In the genomic region with DNA sequence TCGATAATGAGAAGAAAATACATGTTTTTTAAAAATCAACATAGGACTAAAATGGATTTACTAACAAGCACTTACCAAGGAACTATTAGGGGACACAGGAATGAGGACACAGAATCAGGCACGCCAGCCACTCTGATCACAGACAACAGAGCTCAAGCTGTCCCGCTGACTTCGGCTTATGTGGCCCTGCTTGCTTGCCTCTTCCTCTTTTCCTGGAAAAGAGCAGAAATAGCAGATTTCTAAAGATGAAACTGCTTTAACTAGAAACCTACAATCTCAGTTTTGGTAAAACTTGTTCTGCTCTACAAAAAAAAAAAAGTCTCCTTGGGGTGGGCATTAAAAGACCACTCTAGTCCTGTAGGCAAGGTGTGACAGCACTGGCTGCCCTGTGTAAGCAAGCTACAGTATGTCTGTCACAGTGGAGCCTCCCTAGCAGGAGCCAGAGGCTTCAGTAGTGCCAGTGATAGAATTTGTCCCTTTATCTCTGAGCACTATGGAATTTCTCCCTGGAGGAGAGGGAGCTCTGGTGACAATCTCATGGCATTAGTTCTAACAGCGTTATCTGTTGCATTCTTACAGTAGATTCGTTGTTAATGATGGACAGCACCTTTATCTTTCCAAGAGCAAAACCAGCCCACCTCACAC, we compare ENCODE assay signal across 34 mouse cellular contexts. TPM values are rescaled to one million over a fixed set of nuclear protein-coding genes. Genes with fewer than 3 reads are reported as not detected.
A peak's percentile ranks its signal among the peaks of the same experiment; 100 is the strongest.
DNase-seq lines count a peak whose midpoint lies in the region; ATAC-seq and TF ChIP-seq lines count a peak whose summit lies in the region.
"Had no signal": no experiment of that assay in that cellular context is flagged by ENCODE, and none has a peak within 500 bp of the region (broad histone marks: within the 10 kb centered on the region; RNA-seq: fewer than 3 reads in every experiment).

No protein-coding gene starts in this region.

- H3K4me3 ChIP-seq in heart, embryonic 12.5 days: no peak overlapping the region
- H3K4me3 ChIP-seq in cerebellum, adult 2 months (replicated peaks; ENCODE audit: insufficient read depth, low read depth, low read length): no peak overlapping the region
- H3K4me3 ChIP-seq in midbrain, embryonic 10.5 days: no peak overlapping the region
- H3K4me3 ChIP-seq in liver, embryonic 12.5 days: no peak overlapping the region
- H3K4me3 ChIP-seq: embryonic facial prominence, embryonic 12.5 days; forebrain, embryonic 12.5 days; limb, embryonic 15.5 days; liver, embryonic 15.5 days had no signal

- H3K9ac ChIP-seq in heart, embryonic 12.5 days: no peak overlapping the region
- no peak overlapping the region for H3K9ac ChIP-seq in liver, embryonic 12.5 days
- H3K9ac ChIP-seq: embryonic facial prominence, embryonic 12.5 days; forebrain, embryonic 12.5 days; hindbrain, embryonic 14.5 days; limb, embryonic 15.5 days; liver, embryonic 15.5 days had no signal

- no peak overlapping the region; the same call in 1 of the 2 replicates for H3K4me2 ChIP-seq in heart, embryonic 12.5 days
- H3K4me2 ChIP-seq in liver, embryonic 12.5 days: no peak overlapping the region
- H3K4me2 ChIP-seq: embryonic facial prominence, embryonic 12.5 days; forebrain, embryonic 12.5 days; hindbrain, embryonic 14.5 days; limb, embryonic 15.5 days; liver, embryonic 15.5 days had no signal

- no peak for DNase-seq in heart, adult 18-20 months
- DNase-seq in cerebellum, adult 11 months: peak; percentile 33
- peak; percentile 40 to 70 for DNase-seq in cerebellum, adult 2 months
- DNase-seq in cerebellum, postnatal 25 days: peak; percentile 47 to 64
- no peak for DNase-seq in midbrain, embryonic 10.5 days (ENCODE audit: low spot score)
- DNase-seq: adrenal gland, postnatal 36 days; B cell, adult 2 months; gastrocnemius, postnatal 36 days; kidney, adult 2 months; midbrain, embryonic 14.5 days; right cerebral cortex, postnatal 14 days; thymus, adult 2 months had no signal

- WGBS in heart, embryonic 12.5 days: 24% methylated on average over 6 of the region's 6 CpGs
- WGBS in cerebellum, adult 2 months: 27% methylated on average over 6 of the region's 6 CpGs
- WGBS in midbrain, embryonic 10.5 days: 84% methylated on average over 6 of the region's 6 CpGs
- 23% methylated on average over 6 of the region's 6 CpGs for WGBS in liver, embryonic 12.5 days (ENCODE audit: insufficient replicate concordance)

- no peak for TF ChIP-seq CTCF in cerebellum, adult 2 months (IDR thresholded peaks at IDR 0.05; ENCODE audit: borderline replicate concordance, insufficient read depth, low read depth, low read length)

- H3K4me1 ChIP-seq in heart, embryonic 12.5 days (replicated peaks): peaks cover 24% of the 10 kb centered on the region
- H3K4me1 ChIP-seq in cerebellum, adult 2 months (ENCODE audit: control insufficient read depth, insufficient read depth, low read length): peaks cover 22% of the 10 kb centered on the region
- H3K4me1 ChIP-seq in midbrain, embryonic 10.5 days: no peaks in the 10 kb centered on the region
- no peaks in the 10 kb centered on the region for H3K4me1 ChIP-seq in liver, embryonic 12.5 days
- H3K4me1 ChIP-seq: embryonic facial prominence, embryonic 12.5 days; forebrain, embryonic 12.5 days; limb, embryonic 15.5 days; liver, embryonic 15.5 days had no signal

- no peaks in the 10 kb centered on the region for H3K36me3 ChIP-seq in heart, embryonic 12.5 days
- no peaks in the 10 kb centered on the region for H3K36me3 ChIP-seq in midbrain, embryonic 10.5 days
- H3K36me3 ChIP-seq in liver, embryonic 12.5 days: no peaks in the 10 kb centered on the region
- H3K36me3 ChIP-seq: embryonic facial prominence, embryonic 12.5 days; forebrain, embryonic 12.5 days; G1E; limb, embryonic 15.5 days; liver, embryonic 15.5 days had no signal

- ATAC-seq in heart, embryonic 12.5 days (ENCODE audit: insufficient number of reproducible peaks, low FRiP score): no peak
- ATAC-seq in liver, embryonic 12.5 days: no peak
- ATAC-seq: Patski had no signal

- no peaks in the 10 kb centered on the region for H3K27me3 ChIP-seq in heart, embryonic 12.5 days (replicated peaks)
- H3K27me3 ChIP-seq in cerebellum, adult 2 months (ENCODE audit: control insufficient read depth, insufficient read depth, low read length): no peaks in the 10 kb centered on the region
- no peaks in the 10 kb centered on the region for H3K27me3 ChIP-seq in midbrain, embryonic 10.5 days (ENCODE audit: low read depth, poor library complexity, severe bottlenecking)
- no peaks in the 10 kb centered on the region for H3K27me3 ChIP-seq in liver, embryonic 12.5 days (replicated peaks)
- H3K27me3 ChIP-seq: CH12.LX; embryonic facial prominence, embryonic 12.5 days; forebrain, embryonic 12.5 days; limb, embryonic 15.5 days; liver, embryonic 15.5 days had no signal

- no peak for TF ChIP-seq POLR2A in cerebellum, adult 2 months (IDR thresholded peaks at IDR 0.05; ENCODE audit: borderline replicate concordance, insufficient read depth, low read length)

- 0 out of 2 replicates have a peak overlapping the region, but pooled peaks have one; percentile 43 for H3K27ac ChIP-seq in heart, embryonic 12.5 days (ENCODE audit: poor library complexity, severe bottlenecking)
- H3K27ac ChIP-seq in cerebellum, adult 2 months (ENCODE audit: insufficient read depth, low read length): peak overlapping the region; percentile 83
- H3K27ac ChIP-seq in midbrain, embryonic 10.5 days (replicated peaks): no peak overlapping the region
- H3K27ac ChIP-seq in liver, embryonic 12.5 days: no peak overlapping the region
- H3K27ac ChIP-seq: embryonic facial prominence, embryonic 12.5 days; forebrain, embryonic 12.5 days; hindbrain, embryonic 14.5 days; kidney, postnatal 0 days; limb, embryonic 15.5 days; liver, embryonic 15.5 days; stomach, postnatal 0 days had no signal

- H3K9me3 ChIP-seq in heart, embryonic 12.5 days (replicated peaks): no peaks in the 10 kb centered on the region
- no peaks in the 10 kb centered on the region for H3K9me3 ChIP-seq in midbrain, embryonic 10.5 days (replicated peaks)
- no peaks in the 10 kb centered on the region for H3K9me3 ChIP-seq in liver, embryonic 12.5 days (replicated peaks)
- H3K9me3 ChIP-seq: embryonic facial prominence, embryonic 12.5 days; forebrain, embryonic 12.5 days; G1E; limb, embryonic 15.5 days; liver, embryonic 15.5 days had no signal

RNA-seq across cellular contexts. Expression of gene Cfc1, which starts 13.1 kb away (rescaled TPM):
- 0.32 and 0.42 TPM in 2 replicates for polyA plus RNA-seq in heart, embryonic 12.5 days (2016; fragmentation: Nextera tagmentation; extraction: Ambion mirVana)
- not detected for total RNA-seq in heart, adult 18-20 months (2021)
- polyA plus RNA-seq in cerebellum, adult 2 months (2012; rRNA removed): 0.21 and 0.26 TPM in 2 replicates
- polyA plus RNA-seq in midbrain, embryonic 10.5 days (2016; fragmentation: Nextera tagmentation; extraction: Ambion mirVana): not detected in 2 replicates
- polyA plus RNA-seq in liver, embryonic 12.5 days (2016; fragmentation: Nextera tagmentation; extraction: Ambion mirVana): not detected in 2 replicates
- total RNA-seq: adrenal gland, adult 18-20 months; adrenal gland, postnatal 36 days; CH12.LX; gastrocnemius, adult 18-20 months; gastrocnemius, postnatal 36 days; layer of hippocampus, adult 18-20 months; layer of hippocampus, postnatal 14 days; left cerebral cortex, adult 8-10 months; left cerebral cortex, postnatal 4 days had no signal
- polyA plus RNA-seq: forebrain, embryonic 12.5 days; G1E; heart, postnatal 0 days; kidney, adult 2 months; liver, embryonic 15.5 days; lung, embryonic 16.5 days; midbrain, embryonic 14.5 days; neural tube, embryonic 11.5 days; Patski; thymus, adult 2 months had no signal

RNA-seq across cellular contexts. Expression of gene Prss39, which starts 24.1 kb away (rescaled TPM):
- not detected in 2 replicates for polyA plus RNA-seq in heart, embryonic 12.5 days (2016; fragmentation: Nextera tagmentation; extraction: Ambion mirVana)
- not detected for total RNA-seq in heart, adult 18-20 months (2021)
- polyA plus RNA-seq in cerebellum, adult 2 months (2012; rRNA removed): not detected in 2 replicates
- polyA plus RNA-seq in midbrain, embryonic 10.5 days (2016; fragmentation: Nextera tagmentation; extraction: Ambion mirVana): not detected in 2 replicates
- polyA plus RNA-seq in liver, embryonic 12.5 days (2016; fragmentation: Nextera tagmentation; extraction: Ambion mirVana): not detected in 2 replicates
- total RNA-seq: adrenal gland, adult 18-20 months; adrenal gland, postnatal 36 days; CH12.LX; gastrocnemius, adult 18-20 months; gastrocnemius, postnatal 36 days; layer of hippocampus, adult 18-20 months; layer of hippocampus, postnatal 14 days; left cerebral cortex, adult 8-10 months; left cerebral cortex, postnatal 4 days had no signal
- polyA plus RNA-seq: embryonic facial prominence, embryonic 12.5 days; forebrain, embryonic 12.5 days; G1E; heart, postnatal 0 days; hindbrain, embryonic 14.5 days; intestine, embryonic 14.5 days; kidney, postnatal 0 days; limb, embryonic 15.5 days; liver, embryonic 15.5 days; lung, embryonic 16.5 days; midbrain, embryonic 14.5 days; neural tube, embryonic 11.5 days; Patski; stomach, postnatal 0 days had no signal

RNA-seq across cellular contexts. Expression of gene Prss40, which starts 38.4 kb away (rescaled TPM):
- not detected in 2 replicates for polyA plus RNA-seq in heart, embryonic 12.5 days (2016; fragmentation: Nextera tagmentation; extraction: Ambion mirVana)
- not detected for total RNA-seq in heart, adult 18-20 months (2021)
- polyA plus RNA-seq in cerebellum, adult 2 months (2012; rRNA removed): not detected in 2 replicates
- polyA plus RNA-seq in midbrain, embryonic 10.5 days (2016; fragmentation: Nextera tagmentation; extraction: Ambion mirVana): not detected in 2 replicates
- polyA plus RNA-seq in liver, embryonic 12.5 days (2016; fragmentation: Nextera tagmentation; extraction: Ambion mirVana): not detected in 2 replicates
- total RNA-seq: adrenal gland, adult 18-20 months; adrenal gland, postnatal 36 days; CH12.LX; gastrocnemius, adult 18-20 months; gastrocnemius, postnatal 36 days; layer of hippocampus, adult 18-20 months; layer of hippocampus, postnatal 14 days; left cerebral cortex, adult 8-10 months; left cerebral cortex, postnatal 4 days had no signal
- polyA plus RNA-seq: embryonic facial prominence, embryonic 12.5 days; forebrain, embryonic 12.5 days; G1E; heart, postnatal 0 days; hindbrain, embryonic 14.5 days; intestine, embryonic 14.5 days; kidney, adult 2 months; kidney, postnatal 0 days; limb, embryonic 15.5 days; liver, embryonic 15.5 days; lung, embryonic 16.5 days; midbrain, embryonic 14.5 days; neural tube, embryonic 11.5 days; Patski; thymus, adult 2 months had no signal

RNA-seq across cellular contexts. Expression of gene Amer3, which starts 57.1 kb away (rescaled TPM):
- 0.04 TPM in 1 of 2 replicates, not detected in the other for polyA plus RNA-seq in heart, embryonic 12.5 days (2016; fragmentation: Nextera tagmentation; extraction: Ambion mirVana)
- not detected for total RNA-seq in heart, adult 18-20 months (2021)
- 27.4 and 30.5 TPM in 2 replicates for polyA plus RNA-seq in cerebellum, adult 2 months (2012; rRNA removed)
- polyA plus RNA-seq in midbrain, embryonic 10.5 days (2016; fragmentation: Nextera tagmentation; extraction: Ambion mirVana): 1.3 and 3.4 TPM in 2 replicates
- polyA plus RNA-seq in liver, embryonic 12.5 days (2016; fragmentation: Nextera tagmentation; extraction: Ambion mirVana): not detected in 2 replicates
- total RNA-seq: gastrocnemius, adult 18-20 months; gastrocnemius, postnatal 36 days had no signal
- polyA plus RNA-seq: G1E; heart, postnatal 0 days; kidney, postnatal 0 days; Patski; thymus, adult 2 months had no signal

Comparison
In these comparisons a context has a peak if more than half of its experiments do, and no peak if none do; other contexts are left out.
1. H3K27ac ChIP-seq: peak in heart, embryonic 12.5 days (single experiment) and cerebellum, adult 2 months (single experiment); none in midbrain, embryonic 10.5 days (single experiment) and liver, embryonic 12.5 days (single experiment).
2. DNase-seq: peak in cerebellum, adult 11 months (single experiment), cerebellum, adult 2 months (2 of 2) and cerebellum, postnatal 25 days (2 of 2); none in heart, adult 18-20 months (0 of 2) and midbrain, embryonic 10.5 days (single experiment).